Mouse (Mus musculus): Measurements from ENCODE around the gene Tmem116.

Tmem116 gene

GRCm38 (mm10) chr5:121540066-121540465, 88.4 kb downstream of the Tmem116 start:
- no peak for DNase-seq

- no peak for DNase-seq
These were observed 89.5 kb downstream of the Tmem116 start for GRCm38 (mm10) chr5:121541235-121541634.

- no peak for DNase-seq
These were observed 91.7 kb downstream of the Tmem116 start for GRCm38 (mm10) chr5:121543370-121543769.

DNA sequence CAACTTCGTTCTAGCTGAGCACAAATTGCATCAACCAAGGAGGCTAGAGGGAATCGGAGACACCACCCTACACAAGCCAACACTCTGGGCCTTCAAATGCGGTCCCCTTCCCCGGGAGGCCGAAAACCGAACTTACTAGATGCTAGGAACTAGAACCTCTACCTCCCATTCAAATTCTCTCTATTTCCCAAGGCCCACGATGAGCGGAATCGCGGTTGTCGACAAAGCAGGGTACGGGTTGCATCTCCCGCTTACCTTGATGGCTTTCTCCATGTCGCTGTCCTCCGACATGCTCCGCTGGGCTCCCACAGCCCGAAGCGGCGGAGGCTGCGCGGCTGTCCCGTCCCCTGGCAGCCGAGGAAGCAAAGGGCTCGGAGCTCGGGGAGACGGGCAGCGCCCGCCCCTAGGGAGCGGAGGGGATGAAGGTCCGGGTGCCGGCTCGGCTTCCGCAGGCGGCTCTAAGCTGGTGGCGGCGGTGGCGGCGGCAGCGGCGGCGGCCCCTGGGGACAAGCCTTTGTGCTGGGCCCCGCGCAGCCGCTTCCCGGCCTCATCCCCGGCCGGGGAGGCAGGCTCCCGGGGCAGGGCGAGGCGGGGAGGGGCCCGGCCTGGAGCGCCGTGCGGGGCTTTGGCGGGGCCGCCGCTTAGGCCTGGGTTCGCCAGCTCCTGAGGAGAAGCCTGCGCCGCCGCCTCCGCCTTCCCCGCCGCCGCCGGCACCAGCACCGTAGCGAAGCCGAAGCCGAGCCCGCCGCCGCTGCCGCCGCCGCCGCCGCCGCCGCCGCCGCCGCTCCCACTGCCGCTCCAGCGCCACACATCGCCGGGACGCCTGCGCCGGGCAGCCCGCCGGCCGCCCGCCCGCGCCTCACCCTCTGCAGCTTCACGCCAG, 93.5 kb downstream of the Tmem116 start, which contains the start of the genes Adam1a and Gm42878:
TSS of gene Adam1a (minus strand) at position 573 of the 883 bp plus-strand sequence.
TSS of gene Gm42878 (minus strand) at position 573 of the 883 bp plus-strand sequence.
- peak; percentile 6 to 12 for DNase-seq

DNA sequence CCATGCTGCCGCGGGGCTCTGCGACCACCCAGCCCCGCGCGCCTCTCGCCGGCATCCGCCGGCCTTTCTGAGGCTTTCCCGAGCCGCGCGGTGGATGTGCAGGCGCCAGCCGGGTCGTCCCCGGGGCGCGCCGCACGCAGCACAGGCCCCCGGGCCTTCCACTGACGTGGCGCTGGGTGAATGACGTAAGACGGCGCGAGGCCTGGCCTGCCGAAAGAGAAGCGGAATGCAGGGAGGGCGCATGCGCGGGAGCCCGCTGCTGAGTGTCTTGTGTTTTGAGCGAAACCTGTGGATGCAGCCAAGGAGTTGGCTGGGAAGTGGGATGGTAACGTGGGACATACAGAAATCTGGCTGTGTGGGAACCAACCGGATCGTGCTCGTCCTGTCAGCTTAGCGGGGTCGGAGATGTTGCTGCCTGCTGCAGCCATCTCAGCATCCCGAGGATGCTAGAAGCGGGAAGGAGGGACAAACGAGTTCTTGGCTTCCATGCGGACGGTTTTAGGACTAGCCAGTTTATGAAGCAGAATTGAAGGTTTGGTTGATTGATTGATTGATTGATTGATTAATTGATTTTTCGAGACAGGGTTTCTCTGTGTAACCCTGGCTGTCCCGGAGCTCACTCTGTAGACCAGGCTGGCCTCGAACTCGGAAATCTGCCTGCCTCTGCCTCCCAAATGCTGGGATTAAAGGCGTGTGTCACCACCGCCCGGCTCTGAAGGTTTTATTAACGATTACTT, 94.3 kb downstream of the Tmem116 start, which contains the start of gene Mapkapk5:
TSS of gene Mapkapk5 (minus strand) at position 113 of the 737 bp plus-strand sequence.
- DNase-seq: peak; percentile 99

DNA sequence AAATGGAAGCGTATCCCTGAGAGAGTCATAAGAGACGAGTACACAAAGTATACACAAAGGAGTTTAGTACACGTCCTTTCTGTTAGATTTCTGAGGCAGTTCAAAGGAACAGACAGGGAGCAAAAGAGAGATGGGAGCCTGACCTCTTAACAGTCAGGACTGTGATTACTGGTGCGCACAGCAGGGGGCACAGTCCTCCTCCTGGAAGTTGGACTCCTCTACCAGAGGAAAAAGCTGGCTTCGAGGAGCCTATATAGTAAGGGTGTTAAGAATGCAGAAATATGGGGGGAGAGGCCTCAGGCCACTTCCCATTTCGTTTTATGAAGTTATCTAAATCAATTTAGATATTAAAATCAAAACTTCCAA, 94.8 kb downstream of the Tmem116 start:
- peak; percentile 18 to 38 for DNase-seq

- no peak for DNase-seq
These were observed 95.4 kb downstream of the Tmem116 start for GRCm38 (mm10) chr5:121547084-121547483.

- no peak for DNase-seq
These were observed 97.5 kb downstream of the Tmem116 start for GRCm38 (mm10) chr5:121549196-121549595.

GRCm38 (mm10) chr5:121562436-121562835, 110.7 kb downstream of the Tmem116 start:
- DNase-seq: no peak

GRCm38 (mm10) chr5:121564468-121564895, 112.8 kb downstream of the Tmem116 start:
- DNase-seq: peak; percentile 62 to 67

GRCm38 (mm10) chr5:121566035-121566681, 114.5 kb downstream of the Tmem116 start:
- DNase-seq: no peak

DNA sequence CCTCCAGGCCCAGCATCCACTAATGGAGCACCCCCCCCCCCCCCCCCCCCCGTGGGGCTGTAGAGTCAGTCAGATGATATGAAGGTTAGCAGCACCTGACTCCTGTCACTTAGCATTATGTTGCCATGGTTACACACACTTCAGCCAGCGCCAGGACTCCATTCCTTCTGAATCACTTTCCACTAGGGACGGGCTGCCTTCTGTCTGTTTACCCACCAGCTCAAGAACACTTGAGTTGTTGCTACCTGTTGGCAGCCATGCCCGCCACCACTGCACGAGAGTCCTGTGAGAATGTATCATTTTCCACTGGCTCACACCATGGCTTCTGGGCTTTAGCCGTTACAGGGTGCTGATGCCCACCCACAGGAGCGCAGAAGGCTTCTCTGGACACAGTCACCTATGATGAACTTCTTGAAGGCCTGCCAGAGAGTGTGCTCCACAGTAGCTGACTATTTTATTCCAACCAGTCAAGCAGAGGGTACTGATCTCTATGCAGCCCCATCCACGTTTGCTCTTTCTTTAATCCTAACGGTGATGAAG, 118.3 kb downstream of the Tmem116 start:
- DNase-seq: no peak

GRCm38 (mm10) chr5:121570787-121571186, 119.1 kb downstream of the Tmem116 start:
- DNase-seq: no peak

All from cerebellum, postnatal 36 days (tissue).